Mouse (Mus musculus): Measurements from ENCODE around the gene Usp12.

DNA sequence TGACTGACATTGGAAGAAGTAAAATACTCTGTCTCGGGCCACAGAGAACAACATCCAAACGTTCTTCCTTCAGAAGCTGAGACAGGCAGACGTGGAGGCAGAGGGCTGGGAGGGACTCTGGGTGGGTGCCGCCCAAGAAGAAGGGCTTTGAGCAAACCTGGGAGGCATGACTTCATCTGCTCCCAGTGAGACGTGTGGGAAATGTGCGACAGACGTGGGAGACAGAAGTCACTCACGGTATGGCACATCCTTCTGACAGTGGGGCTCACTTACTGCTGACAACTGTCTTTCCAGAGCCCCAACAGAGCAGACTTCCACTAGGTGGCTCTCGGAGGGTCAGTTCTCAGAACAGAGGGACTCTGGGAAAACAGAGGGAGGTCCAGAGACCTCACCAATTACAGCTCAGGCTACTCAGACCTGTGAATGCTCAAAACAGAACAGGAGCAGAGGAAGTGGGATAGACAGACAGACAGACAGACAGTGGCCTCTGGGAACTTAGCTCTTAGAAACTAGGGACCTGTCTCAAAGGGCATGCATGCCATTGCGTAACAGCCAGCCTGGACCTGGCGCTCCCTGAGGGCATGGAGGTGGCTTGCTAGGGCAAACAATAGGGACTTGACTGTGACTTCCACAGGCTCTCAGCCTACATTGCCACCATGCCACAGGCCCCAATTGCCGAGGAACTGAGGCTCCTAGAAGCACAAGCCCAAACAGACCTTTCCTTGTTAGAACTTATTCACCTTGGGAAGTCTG, 60.7 kb downstream of the Usp12 start:
- TF ChIP-seq TAL1 (conservative IDR thresholded peaks at IDR 0.05; ENCODE audit: low read depth, low read length) (no peak), CTCF (IDR thresholded peaks at IDR 0.05; ENCODE audit: low read depth, low read length) (no peak), GATA1 (IDR thresholded peaks at IDR 0.05; ENCODE audit: borderline replicate concordance, low read length) (no peak), POLR2AphosphoS5 (IDR thresholded peaks at IDR 0.05; ENCODE audit: insufficient replicate concordance, low read depth, low read length) (no peak)

All from G1E (cell line).